Mouse (Mus musculus): Measurements from ENCODE around the gene Id4. TPM values are rescaled to one million over a fixed set of nuclear protein-coding genes. Genes with fewer than 3 reads are reported as not detected.

Id4 gene
- 1.3 and 2.9 TPM in 2 replicates for polyA plus RNA-seq (2016; fragmentation: Nextera tagmentation; extraction: Ambion mirVana)

DNA sequence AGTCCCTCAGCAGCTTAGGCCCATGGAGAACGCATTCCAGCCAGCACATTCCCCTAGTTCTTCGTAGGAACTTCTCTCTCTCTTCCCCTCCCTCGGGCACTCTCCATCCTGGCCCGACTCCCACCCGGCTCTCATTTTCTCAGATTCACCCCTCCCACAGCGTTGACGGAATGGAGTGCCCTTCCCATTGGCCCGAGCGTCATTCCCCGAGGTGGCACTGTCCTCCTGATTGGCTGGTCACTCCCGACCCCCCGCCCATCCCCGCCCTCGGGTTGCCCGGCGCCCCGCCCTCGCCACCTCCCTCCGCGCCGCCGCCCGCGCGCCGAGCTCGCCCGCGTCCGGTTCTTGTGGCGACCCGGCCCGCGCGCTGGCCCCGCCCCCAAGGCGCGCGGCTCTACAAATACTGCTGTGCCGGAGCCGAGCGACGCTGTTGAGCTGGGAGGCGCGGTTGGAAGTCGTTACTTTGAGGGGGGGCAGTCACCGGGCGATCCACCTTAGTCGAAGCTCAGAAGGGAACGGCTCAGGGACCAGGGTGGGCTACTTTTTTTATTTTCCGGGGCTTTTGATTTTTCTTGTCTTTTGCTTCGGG, at the start of gene Id4:
Gene Id4, plus strand, starts transcription at position 539 of the 589 bp plus-strand sequence.
- peak within 1 kb of the TSS; percentile 86 for H3K27ac ChIP-seq
- peaks cover 38% of the 10 kb centered on the region for H3K27me3 ChIP-seq (ENCODE audit: low read depth, poor library complexity, severe bottlenecking)
- H3K36me3 ChIP-seq: no peaks in the 10 kb centered on the region
- peak within 1 kb of the TSS; percentile 72 for H3K4me3 ChIP-seq
- H3K4me1 ChIP-seq: peaks cover 22% of the 10 kb centered on the region
- WGBS: under 1% methylated on average over 52 of the region's 52 CpGs
- H3K9me3 ChIP-seq (replicated peaks): no peaks in the 10 kb centered on the region
- DNase-seq (ENCODE audit: low spot score): peak; percentile 97

GRCm38 (mm10) chr13:48227136-48227535, 33.9 kb upstream of the Id4 start:
- peaks cover 23% of the 10 kb centered on the region for H3K4me1 ChIP-seq
- 39% methylated on average over 8 of the region's 8 CpGs for WGBS
- peak overlapping the region; percentile 95 for H3K27ac ChIP-seq
- DNase-seq (ENCODE audit: low spot score): peak; percentile 55
- H3K27me3 ChIP-seq (ENCODE audit: low read depth, poor library complexity, severe bottlenecking): no peaks in the 10 kb centered on the region
- H3K36me3 ChIP-seq: no peaks in the 10 kb centered on the region
- no peaks in the 10 kb centered on the region for H3K9me3 ChIP-seq (replicated peaks)
- peak overlapping the region; percentile 49 for H3K4me3 ChIP-seq

- peak; percentile 98 for DNase-seq (ENCODE audit: low spot score)
- Histone ChIP-seq H3K36me3 (no peaks in the 10 kb centered on the region), H3K9me3 (replicated peaks) (no peaks in the 10 kb centered on the region), H3K27ac (peak overlapping the region; percentile 95), H3K4me3 (peak overlapping the region; percentile 49), H3K4me1 (peaks cover 23% of the 10 kb centered on the region), H3K27me3 (ENCODE audit: low read depth, poor library complexity, severe bottlenecking) (no peaks in the 10 kb centered on the region)
- WGBS: 0% methylated on average over 37 of the region's 38 CpGs
Measured at GRCm38 (mm10) chr13:48227712-48228111, 33.3 kb upstream of the Id4 start.

GRCm38 (mm10) chr13:48228114-48228513, 32.9 kb upstream of the Id4 start:
- no peaks in the 10 kb centered on the region for H3K9me3 ChIP-seq (replicated peaks)
- peaks cover 23% of the 10 kb centered on the region for H3K4me1 ChIP-seq
- 18% methylated on average over 4 of the region's 4 CpGs for WGBS
- peak overlapping the region; percentile 95 for H3K27ac ChIP-seq
- peak overlapping the region; percentile 49 for H3K4me3 ChIP-seq
- no peaks in the 10 kb centered on the region for H3K27me3 ChIP-seq (ENCODE audit: low read depth, poor library complexity, severe bottlenecking)
- H3K36me3 ChIP-seq: no peaks in the 10 kb centered on the region
- DNase-seq (ENCODE audit: low spot score): no peak

- Histone ChIP-seq H3K4me1 (peaks cover 23% of the 10 kb centered on the region), H3K27ac (no peak overlapping the region), H3K4me3 (no peak overlapping the region), H3K27me3 (ENCODE audit: low read depth, poor library complexity, severe bottlenecking) (no peaks in the 10 kb centered on the region), H3K9me3 (replicated peaks) (no peaks in the 10 kb centered on the region), H3K36me3 (no peaks in the 10 kb centered on the region)
- 70% methylated on average over 6 of the region's 6 CpGs for WGBS
- DNase-seq (ENCODE audit: low spot score): peak; percentile 22
Measured at GRCm38 (mm10) chr13:48230996-48231395, 30.0 kb upstream of the Id4 start.

- 86% methylated on average over 4 of the region's 4 CpGs for WGBS
- H3K4me1 ChIP-seq: peaks cover 7% of the 10 kb centered on the region
- H3K27me3 ChIP-seq (ENCODE audit: low read depth, poor library complexity, severe bottlenecking): no peaks in the 10 kb centered on the region
- H3K27ac ChIP-seq: no peak overlapping the region
- peak; percentile 21 for DNase-seq (ENCODE audit: low spot score)
- no peaks in the 10 kb centered on the region for H3K36me3 ChIP-seq
- no peak overlapping the region for H3K4me3 ChIP-seq
- no peaks in the 10 kb centered on the region for H3K9me3 ChIP-seq (replicated peaks)
Measured at GRCm38 (mm10) chr13:48236436-48236835, 24.6 kb upstream of the Id4 start.

DNA sequence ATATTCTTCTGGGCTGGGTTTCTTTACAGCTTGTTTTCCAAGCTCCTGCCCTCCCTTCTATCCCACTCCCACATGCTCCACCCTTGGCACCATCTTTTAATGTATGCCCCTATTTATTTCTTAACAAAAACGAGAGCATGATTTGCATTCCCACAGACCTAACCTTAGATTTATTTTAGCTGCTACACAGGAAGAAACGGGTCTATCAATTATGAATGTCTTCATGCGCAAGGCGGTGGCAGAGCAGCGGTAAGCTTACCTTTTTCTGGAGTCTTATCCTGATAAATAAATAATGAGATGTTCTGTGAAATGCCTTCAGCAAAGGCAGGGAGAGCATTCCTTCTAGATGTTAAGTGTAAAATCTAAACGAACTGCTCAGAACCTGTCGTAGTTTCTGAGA, 24.2 kb upstream of the Id4 start:
- DNase-seq (ENCODE audit: low spot score): peak; percentile 20
- Histone ChIP-seq H3K36me3 (no peaks in the 10 kb centered on the region), H3K4me1 (0 out of 2 replicates have a peak, but pooled peaks cover 3% of the 10 kb centered on the region), H3K4me3 (no peak overlapping the region), H3K27ac (no peak overlapping the region), H3K9me3 (replicated peaks) (no peaks in the 10 kb centered on the region), H3K27me3 (ENCODE audit: low read depth, poor library complexity, severe bottlenecking) (no peaks in the 10 kb centered on the region)
- 87% methylated on average over 7 of the region's 7 CpGs for WGBS

- Histone ChIP-seq H3K27me3 (ENCODE audit: low read depth, poor library complexity, severe bottlenecking) (no peaks in the 10 kb centered on the region), H3K4me1 (0 out of 2 replicates have a peak, but pooled peaks cover 3% of the 10 kb centered on the region), H3K9me3 (replicated peaks) (no peaks in the 10 kb centered on the region), H3K4me3 (no peak overlapping the region), H3K36me3 (no peaks in the 10 kb centered on the region), H3K27ac (no peak overlapping the region)
- peak; percentile 27 for DNase-seq (ENCODE audit: low spot score)
- 15% methylated on average over 4 of the region's 4 CpGs for WGBS
Measured at GRCm38 (mm10) chr13:48237516-48237915, 23.5 kb upstream of the Id4 start.

DNA sequence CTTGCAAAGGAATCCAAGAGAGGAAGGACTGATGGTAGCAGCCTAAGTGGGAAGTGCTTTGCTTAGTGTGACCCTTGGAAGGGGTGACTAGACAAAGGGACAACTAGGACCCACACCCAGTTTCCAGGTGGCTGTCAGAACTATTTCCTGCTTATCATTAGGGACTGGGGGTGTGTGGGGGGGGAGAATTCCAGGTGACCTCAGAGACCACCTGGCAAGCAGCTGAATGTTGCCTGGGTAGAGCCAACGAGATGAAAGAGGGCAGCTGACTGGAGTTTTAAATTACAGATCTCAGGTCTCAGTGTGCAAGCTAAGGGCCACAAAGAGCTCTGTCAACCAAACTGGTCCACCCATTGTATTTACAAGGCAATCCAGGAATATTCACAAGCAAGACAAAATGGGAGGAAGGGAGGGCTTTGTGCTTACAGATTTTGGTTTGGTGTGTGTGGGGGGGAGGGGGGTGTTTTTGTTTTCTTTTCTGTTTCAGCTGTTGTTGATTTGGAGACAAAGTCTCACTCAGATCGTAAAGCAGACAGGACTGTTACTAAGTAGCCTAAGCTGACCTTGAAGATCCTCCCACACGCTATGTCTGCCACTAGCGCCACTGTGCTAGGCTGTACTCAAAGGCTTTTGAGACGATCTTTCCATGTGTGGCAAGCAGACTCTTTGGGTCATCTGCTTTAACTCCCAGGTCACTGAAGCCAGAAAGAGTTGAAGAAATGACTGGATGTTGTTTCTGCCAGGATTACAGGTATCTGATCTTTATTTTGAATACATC, 15.6 kb upstream of the Id4 start:
- WGBS: 29% methylated on average over 5 of the region's 5 CpGs
- no peak for DNase-seq (ENCODE audit: low spot score)
- H3K4me3 ChIP-seq: no peak overlapping the region
- no peaks in the 10 kb centered on the region for H3K9me3 ChIP-seq (replicated peaks)
- no peaks in the 10 kb centered on the region for H3K27me3 ChIP-seq (ENCODE audit: low read depth, poor library complexity, severe bottlenecking)
- H3K27ac ChIP-seq: peak overlapping the region; percentile 31; the same call in 1 of the 2 replicates
- no peaks in the 10 kb centered on the region for H3K36me3 ChIP-seq
- H3K4me1 ChIP-seq: peaks cover 11% of the 10 kb centered on the region

- Histone ChIP-seq H3K27me3 (ENCODE audit: low read depth, poor library complexity, severe bottlenecking) (no peaks in the 10 kb centered on the region), H3K4me1 (no peaks in the 10 kb centered on the region), H3K27ac (no peak overlapping the region), H3K9me3 (replicated peaks) (no peaks in the 10 kb centered on the region), H3K36me3 (no peaks in the 10 kb centered on the region), H3K4me3 (no peak overlapping the region)
- no peak for DNase-seq (ENCODE audit: low spot score)
- WGBS: 73% methylated on average over 2 of the region's 2 CpGs
Measured at GRCm38 (mm10) chr13:48252559-48252958, 8.5 kb upstream of the Id4 start.

- 88% methylated on average over 8 of the region's 8 CpGs for WGBS
- H3K4me1 ChIP-seq: no peaks in the 10 kb centered on the region
- no peak overlapping the region for H3K27ac ChIP-seq
- no peaks in the 10 kb centered on the region for H3K9me3 ChIP-seq (replicated peaks)
- H3K36me3 ChIP-seq: no peaks in the 10 kb centered on the region
- peaks cover 7% of the 10 kb centered on the region; the same call in 1 of the 2 replicates for H3K27me3 ChIP-seq (ENCODE audit: low read depth, poor library complexity, severe bottlenecking)
- H3K4me3 ChIP-seq: no peak overlapping the region
- DNase-seq (ENCODE audit: low spot score): no peak
Measured at GRCm38 (mm10) chr13:48255026-48255425, 6.0 kb upstream of the Id4 start.

DNA sequence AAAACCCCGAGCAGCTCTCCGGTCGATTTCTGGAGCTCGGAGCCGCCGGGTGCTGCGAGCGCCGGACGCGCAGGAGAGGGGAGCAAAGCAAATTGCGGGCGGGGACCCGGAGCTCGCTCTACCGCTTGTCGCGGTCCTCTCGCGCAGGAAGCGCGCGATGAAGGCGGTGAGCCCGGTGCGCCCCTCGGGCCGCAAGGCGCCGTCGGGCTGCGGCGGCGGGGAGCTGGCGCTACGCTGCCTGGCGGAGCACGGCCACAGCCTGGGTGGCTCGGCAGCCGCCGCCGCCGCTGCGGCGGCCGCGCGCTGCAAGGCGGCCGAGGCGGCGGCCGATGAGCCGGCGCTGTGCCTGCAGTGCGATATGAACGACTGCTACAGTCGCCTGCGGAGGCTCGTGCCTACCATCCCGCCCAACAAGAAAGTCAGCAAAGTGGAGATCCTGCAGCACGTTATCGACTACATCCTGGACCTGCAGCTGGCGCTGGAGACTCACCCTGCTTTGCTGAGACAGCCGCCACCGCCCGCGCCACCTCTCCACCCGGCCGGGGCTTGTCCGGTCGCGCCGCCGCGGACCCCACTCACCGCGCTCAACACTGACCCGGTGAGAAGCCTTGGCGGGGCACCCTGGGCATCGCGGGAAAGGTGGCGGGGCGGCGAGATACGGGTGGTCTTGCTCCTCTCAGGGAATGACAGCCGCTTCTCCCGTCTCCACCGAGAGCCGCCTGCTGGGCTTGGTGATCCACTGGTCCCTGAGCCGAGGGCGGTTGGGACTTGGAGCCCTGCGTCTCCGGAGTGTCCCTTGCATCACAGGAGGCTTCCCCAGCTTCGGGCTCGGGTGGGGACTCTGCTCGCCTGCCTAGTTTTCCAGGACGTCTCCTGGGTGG, 553 bp downstream of the Id4 start:
- peak overlapping the region; percentile 72 for H3K4me3 ChIP-seq
- peak; percentile 72 for DNase-seq (ENCODE audit: low spot score)
- no peaks in the 10 kb centered on the region for H3K36me3 ChIP-seq
- peak overlapping the region; percentile 86 for H3K27ac ChIP-seq
- H3K4me1 ChIP-seq: peaks cover 22% of the 10 kb centered on the region
- WGBS: under 1% methylated on average over 91 of the region's 98 CpGs
- H3K9me3 ChIP-seq (replicated peaks): no peaks in the 10 kb centered on the region
- H3K27me3 ChIP-seq (ENCODE audit: low read depth, poor library complexity, severe bottlenecking): peaks cover 38% of the 10 kb centered on the region
